Mouse (Mus musculus) retina, adult 2 months (tissue): ENCODE measurements around the gene Arhgef11.
A peak's percentile ranks its signal among the peaks of the same experiment; 100 is the strongest.
"Not testable (repeated sequence)": the region's sequence is repeated elsewhere in the genome, so short reads cannot be mapped to it uniquely, and the experiment has no call there.

ENCODE experiments used
- DNase-seq: peaks from one replicate; pipeline ENCODE4 v3.0.0-alpha.2; 2012; ENCODE audit warnings: low read depth, low spot score

Arhgef11 gene

GRCm38 (mm10) chr3:87616957-87617810, at the start of gene Arhgef11:
Gene Arhgef11, plus strand, starts transcription at chr3:87617559.
- peak; percentile 66 for DNase-seq

DNA sequence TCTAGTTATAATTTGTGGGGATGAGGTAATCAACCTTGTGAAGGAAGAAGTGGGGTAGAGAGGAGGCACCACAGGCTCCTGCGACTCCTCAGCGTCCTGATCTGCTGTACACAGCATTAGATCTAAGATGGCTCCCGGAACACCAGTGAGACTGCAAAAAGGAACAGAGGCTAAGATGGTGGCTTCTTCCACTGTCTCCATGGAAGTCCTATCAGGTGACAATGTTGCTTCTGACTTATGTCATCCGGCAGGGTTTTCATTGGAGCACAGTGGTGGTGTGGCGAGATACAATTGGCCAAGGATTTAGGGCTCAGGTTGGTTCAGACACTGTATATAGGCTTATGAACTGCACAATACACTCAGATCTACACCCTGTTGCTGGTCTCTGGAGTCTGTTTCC, 48.7 kb upstream of the Arhgef11 start:
- DNase-seq: no peak

- DNase-seq: no peak
Measured at GRCm38 (mm10) chr3:87575766-87576165, 41.6 kb upstream of the Arhgef11 start.

DNA sequence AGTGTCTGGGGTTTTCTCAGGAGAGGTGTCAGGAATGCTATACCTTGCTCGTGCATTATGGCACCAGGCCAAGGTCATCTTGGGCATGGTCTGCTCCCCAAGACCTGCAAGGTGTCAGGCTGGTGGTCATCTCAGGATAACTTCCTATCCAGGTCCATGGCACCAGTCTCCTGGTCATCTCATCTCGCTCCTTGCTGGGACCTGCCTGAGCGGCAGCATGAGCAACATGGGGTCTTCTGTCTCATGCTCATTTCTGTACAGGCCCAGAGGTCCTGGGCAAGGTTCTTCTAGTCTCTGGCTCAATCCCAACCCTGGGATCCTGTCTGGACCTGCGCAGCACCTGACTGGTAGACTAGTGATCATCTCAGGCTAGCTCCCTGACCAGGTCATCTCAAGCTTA, 35.1 kb upstream of the Arhgef11 start:
- no peak for DNase-seq

DNA sequence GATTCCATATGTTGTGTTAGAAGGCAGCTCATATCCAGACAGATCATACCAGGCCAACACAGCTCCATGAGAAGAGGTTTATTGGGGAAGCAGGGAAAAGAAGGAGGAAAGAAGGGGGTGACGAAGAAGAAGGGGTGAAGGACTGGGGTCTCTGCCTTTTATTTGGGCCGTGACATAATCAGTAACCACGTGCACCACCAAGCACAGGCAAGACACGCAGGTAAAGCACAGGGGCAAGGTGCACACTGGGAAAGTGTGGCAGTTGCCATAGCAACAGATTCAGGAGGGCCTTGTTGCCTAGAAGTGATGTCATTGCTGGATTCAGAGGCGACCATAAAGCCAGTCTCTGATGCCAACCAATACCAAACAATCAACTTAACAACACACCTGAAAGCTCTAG, 23.6 kb upstream of the Arhgef11 start:
- DNase-seq: no peak

- not testable (repeated sequence) for DNase-seq
Measured at GRCm38 (mm10) chr3:87595328-87595727, 22.0 kb upstream of the Arhgef11 start.

DNA sequence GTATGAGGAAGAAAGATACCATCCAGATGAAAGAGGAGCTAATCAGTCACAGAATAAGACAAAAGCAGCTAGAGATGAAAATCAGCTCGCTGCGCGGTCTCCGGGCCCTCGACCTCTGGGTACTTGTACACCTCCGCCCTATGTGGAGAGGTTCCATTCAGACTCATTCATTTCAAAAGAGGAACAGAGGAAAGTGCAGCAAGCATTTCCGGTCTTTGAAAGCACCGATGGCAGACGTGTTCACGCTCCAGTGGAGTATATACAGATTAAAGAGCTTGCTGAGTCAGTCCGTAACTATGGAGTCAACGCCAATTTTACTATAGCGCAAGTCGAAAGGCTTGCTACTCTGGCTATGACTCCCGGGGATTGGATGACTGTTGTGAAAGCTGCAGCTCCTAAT, 16.3 kb upstream of the Arhgef11 start:
- not testable (repeated sequence) for DNase-seq

DNA sequence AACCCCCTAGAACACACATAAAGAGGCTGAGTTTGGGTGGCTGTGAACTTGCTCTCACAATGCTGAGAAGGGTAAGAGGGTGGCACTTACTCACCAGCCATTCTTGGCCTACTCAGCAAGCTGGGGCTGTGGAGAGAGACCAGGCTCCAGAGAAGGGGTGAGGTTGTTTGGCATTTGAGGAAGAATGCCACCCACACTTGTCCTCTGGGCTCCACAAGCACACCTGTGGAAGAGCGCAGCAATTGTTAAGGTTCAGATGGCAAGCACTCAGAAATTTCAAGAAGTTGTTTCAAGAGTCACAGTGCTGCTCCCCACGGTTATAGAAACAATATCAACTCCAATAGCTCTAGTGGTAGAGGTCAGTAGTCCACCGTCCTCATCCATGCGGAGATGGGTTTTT, 1.0 kb upstream of the Arhgef11 start:
- DNase-seq: no peak

GRCm38 (mm10) chr3:87617811-87618130, 412 bp downstream of the Arhgef11 start:
- no peak for DNase-seq

GRCm38 (mm10) chr3:87618240-87618639, 881 bp downstream of the Arhgef11 start:
- DNase-seq: no peak

DNA sequence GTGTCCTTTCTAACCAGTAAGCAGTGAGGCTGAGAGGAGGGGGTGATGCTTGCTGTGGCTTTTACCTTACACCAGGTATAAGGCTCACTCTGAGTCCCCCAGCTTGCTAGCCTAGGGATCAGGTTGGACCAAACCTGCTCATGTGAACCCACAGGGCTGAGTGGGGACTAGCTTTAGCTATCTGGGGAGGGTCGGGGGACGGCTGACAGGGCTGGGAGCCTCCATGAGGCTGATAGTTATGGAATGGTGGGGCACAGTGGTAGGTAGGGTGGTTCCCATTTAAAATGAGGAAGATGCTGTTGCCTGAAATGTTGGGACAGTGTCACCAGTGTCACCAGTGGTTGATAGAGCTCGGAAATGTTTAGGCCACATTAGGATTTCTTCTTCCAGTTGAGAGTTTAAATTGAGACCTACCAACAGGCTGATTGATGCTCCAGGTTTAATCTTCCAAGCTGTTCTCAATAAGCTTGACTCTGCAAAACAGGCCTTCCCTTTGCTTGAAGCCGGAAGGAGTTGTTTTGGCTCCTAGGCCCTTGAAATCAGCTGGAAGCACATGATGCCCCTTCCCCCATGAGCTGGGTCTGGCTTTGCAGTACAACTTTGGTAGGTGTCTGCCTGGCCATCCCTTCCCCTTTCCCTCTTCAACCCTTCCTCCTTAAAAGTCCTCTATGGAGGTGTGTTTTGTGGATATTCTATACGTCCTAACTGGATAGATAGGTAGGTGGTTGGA, 1.8 kb downstream of the Arhgef11 start:
- DNase-seq: no peak

DNA sequence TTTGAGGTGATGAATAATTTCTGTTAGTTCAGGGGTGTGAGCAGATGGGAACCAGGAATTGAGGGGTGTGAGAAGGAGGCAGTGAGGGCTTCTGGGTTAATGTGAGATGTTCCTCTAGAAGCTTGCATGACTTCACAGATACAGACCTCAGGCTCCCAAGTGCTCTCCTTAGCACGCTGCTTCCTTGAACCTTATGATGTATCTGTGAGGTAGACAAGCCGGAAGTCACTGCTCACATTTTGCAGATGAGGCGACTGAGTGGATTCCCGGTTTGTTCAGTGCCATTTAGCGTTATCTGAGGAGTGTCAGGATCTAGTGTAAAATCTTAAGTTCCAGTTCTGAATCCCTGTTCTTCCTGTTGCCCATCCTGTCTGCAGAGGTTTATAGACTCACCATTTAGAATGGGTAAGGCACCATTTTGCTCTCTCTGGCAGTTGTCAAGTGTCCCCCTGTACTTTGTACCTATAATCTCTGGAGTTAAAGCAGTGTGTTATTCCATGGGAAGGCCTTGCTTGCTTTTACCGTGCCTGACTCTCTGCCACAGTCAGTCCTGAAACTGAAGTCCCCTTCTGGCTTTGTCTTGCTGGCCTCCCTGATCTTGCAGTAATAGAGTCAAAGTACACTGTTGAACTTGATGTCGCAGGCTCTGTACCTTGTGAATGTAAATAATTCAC, 3.0 kb downstream of the Arhgef11 start:
- DNase-seq: no peak

DNA sequence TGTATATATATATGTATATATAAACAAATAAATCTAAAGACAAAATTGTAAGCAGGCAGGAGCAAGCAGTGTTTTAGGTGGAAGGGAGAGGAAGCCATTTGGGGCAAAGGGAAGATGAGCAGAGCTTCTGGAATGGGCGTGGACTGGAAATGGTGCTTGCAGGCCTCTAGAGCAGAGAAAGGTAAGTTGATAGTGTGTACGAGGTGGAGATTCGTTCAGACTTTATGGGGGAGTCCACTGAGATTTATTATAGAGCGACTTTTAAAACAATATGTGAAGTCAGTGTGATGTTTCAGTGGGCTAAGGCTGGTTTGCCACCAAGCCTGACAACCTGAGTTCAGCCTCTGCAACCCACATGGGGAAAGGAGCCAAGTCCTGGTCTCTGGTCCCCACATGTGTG, 7.5 kb downstream of the Arhgef11 start:
- DNase-seq: no peak

GRCm38 (mm10) chr3:87630899-87631298, 13.5 kb downstream of the Arhgef11 start:
- no peak for DNase-seq

- no peak for DNase-seq
Measured at GRCm38 (mm10) chr3:87631408-87631807, 14.0 kb downstream of the Arhgef11 start.

GRCm38 (mm10) chr3:87635514-87635913, 18.2 kb downstream of the Arhgef11 start:
- DNase-seq: no peak

GRCm38 (mm10) chr3:87643453-87643852, 26.1 kb downstream of the Arhgef11 start:
- no peak for DNase-seq

- no peak for DNase-seq
Measured at GRCm38 (mm10) chr3:87646174-87646573, 28.8 kb downstream of the Arhgef11 start.

DNA sequence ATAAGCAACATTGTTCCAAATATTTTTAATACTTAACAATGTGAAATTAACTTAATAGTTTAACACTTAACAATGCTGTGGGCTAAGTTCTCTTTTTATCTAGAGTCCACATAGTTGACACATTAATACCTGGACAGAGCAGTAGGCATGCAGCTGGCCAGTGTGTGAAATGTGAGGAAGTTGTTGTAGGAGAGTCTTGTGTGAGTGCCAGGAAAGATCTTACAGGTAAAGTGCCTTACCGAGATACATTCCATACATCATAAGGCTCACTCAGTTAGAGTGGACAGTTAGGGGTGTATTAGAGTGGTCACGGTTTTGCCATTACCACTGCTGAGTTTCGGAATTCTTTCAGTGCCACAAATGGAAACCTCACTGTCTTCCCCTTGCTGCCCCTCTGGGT, 31.7 kb downstream of the Arhgef11 start:
- no peak for DNase-seq

DNA sequence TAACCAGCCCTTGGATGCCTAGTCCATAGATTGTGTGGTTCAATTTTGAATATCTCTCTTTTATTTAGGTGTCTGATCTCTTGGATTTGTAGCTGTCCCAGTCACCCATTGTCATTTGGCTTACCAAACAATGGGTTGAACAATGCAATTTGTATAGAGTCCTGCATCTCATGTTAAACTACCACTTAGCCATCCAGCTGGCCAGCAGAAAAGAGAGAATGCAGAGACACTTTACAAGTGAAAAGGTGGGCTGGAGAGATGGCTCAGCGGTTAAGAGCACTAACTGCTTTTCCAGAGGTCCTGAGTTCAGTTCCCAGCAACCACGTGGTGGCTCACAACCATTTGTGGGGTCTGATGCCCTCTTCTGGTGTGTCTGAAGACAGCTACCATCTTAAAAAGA, 41.0 kb downstream of the Arhgef11 start:
- no peak for DNase-seq

DNA sequence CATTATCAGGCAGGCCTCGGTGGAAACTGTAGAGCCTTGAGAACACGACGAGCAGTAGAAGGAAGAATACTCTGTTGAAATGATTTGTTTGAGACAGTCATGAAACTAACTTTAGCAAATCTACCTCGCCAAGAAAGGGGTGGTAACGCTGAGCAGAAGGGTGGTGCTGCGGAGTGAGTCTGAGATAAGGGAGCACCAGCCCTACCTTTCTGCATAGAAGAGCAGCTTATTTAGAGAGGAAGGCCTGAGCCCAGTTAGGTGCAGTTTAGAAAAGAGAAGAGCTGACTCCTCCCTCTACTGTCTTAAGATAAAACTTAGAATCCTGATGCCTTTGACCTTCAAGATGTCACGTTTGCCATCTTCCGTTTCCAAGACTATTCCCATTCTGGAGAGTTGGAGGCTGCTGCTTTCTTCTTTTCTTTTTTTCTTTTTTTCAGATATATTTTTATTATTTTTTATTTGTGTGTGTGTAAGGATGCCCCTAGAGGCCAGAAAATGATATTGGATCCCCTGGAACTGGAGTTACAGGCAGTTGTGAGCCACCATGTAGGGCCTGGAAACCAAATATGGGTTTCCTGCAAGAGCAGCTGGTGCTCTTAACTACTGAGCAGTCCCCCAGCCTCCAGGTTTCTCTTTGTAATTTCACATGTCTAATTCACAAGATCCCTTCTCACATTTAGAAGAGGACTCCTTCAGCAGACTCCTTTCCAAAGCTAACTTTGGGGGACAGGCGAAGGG, 42.5 kb downstream of the Arhgef11 start:
- DNase-seq: no peak

- no peak for DNase-seq
Measured at GRCm38 (mm10) chr3:87660479-87660878, 43.1 kb downstream of the Arhgef11 start.
